Mouse (Mus musculus): ENCODE measurements at regions not wholly inside any gene's neighbourhood (a gene's known extent, or its start where the extent isn't known, plus 50 kb on each side); places are given as distances from the start of the nearest gene placed in this dataset.

DNA sequence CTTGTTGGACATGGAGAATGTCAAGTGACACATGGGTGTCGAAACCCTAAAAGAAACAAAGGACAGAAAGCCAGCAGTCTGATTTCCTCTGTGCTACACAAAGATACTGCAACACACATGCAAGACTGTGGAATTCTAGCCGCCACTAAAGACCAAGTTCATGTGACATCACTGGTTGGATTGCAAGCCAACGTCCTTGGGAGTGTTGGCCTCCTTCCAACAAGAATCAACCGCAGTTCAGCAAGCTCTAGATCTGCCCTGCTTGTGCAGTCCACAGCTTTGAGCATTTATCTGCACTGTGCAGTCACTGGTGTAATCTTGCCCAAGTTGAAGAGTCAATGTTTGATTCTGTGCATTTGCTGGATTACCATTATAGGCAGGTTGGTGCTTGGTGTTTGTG, 1001.2 kb downstream of the Ttll7 start:
- Histone ChIP-seq H3ac (ENCODE audit: control insufficient read depth, insufficient read length) (no peak overlapping the region), H3K4me2 (ENCODE audit: low read depth) (peak overlapping the region; percentile 3), H3K79me2 (ENCODE audit: control insufficient read depth, insufficient read depth) (no peaks in the 10 kb centered on the region), H3K27me3 (ENCODE audit: control insufficient read depth, insufficient read depth, insufficient read length) (no peaks in the 10 kb centered on the region), H3K4me3 (no peak overlapping the region), H3K36me3 (ENCODE audit: control insufficient read depth, insufficient read depth) (no peaks in the 10 kb centered on the region)
- TF ChIP-seq CEBPB (IDR thresholded peaks at IDR 0.05; ENCODE audit: insufficient read depth, poor library complexity, severe bottlenecking) = peak; percentile 91
- TF ChIP-seq TCF12 (IDR thresholded peaks at IDR 0.05; ENCODE audit: insufficient read depth, poor library complexity, severe bottlenecking) = no peak

DNA sequence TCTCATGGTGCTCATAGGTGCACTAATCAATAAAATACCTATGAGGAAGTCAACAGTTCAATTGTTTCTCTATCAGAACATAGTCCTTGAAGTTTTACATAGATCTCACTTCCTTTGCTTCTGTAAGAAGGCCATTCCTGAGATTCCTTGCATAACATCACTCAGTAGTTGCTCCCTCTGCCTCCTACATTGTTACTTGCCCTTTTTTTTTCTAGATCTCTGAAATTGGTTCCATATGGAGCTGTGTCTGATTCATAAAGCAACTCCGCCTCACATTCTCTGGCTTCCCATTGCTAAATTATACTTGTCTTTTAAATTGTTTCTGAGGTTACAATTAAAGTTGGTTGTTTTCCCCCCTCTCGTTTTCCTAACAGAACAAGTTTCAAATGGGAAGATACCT, 1000.7 kb downstream of the Ttll7 start:
- no peak overlapping the region for H3ac ChIP-seq (ENCODE audit: control insufficient read depth, insufficient read length)
- no peaks in the 10 kb centered on the region for H3K27me3 ChIP-seq (ENCODE audit: control insufficient read depth, insufficient read depth, insufficient read length)
- H3K4me3 ChIP-seq = no peak overlapping the region
- no peaks in the 10 kb centered on the region for H3K36me3 ChIP-seq (ENCODE audit: control insufficient read depth, insufficient read depth)
- peak overlapping the region; percentile 3 for H3K4me2 ChIP-seq (ENCODE audit: low read depth)
- no peaks in the 10 kb centered on the region for H3K79me2 ChIP-seq (ENCODE audit: control insufficient read depth, insufficient read depth)
- TF ChIP-seq POLR2AphosphoS2 (IDR thresholded peaks at IDR 0.05; ENCODE audit: insufficient read length, low read depth) (no peak), REST (IDR thresholded peaks at IDR 0.05; ENCODE audit: insufficient read depth, insufficient read length) (no peak), MAX (IDR thresholded peaks at IDR 0.05; ENCODE audit: low read depth) (no peak), POLR2A (IDR thresholded peaks at IDR 0.05; ENCODE audit: insufficient read length, low read depth) (no peak), CEBPB (IDR thresholded peaks at IDR 0.05; ENCODE audit: insufficient read depth, poor library complexity, severe bottlenecking) (no peak)

- H3K36me3 ChIP-seq (ENCODE audit: control insufficient read depth, insufficient read depth) = no peaks in the 10 kb centered on the region
- no peaks in the 10 kb centered on the region for H3K27me3 ChIP-seq (ENCODE audit: control insufficient read depth, insufficient read depth, insufficient read length)
- no peak overlapping the region for H3K4me3 ChIP-seq
- H3K4me2 ChIP-seq (ENCODE audit: low read depth) = no peak overlapping the region
- no peak for TF ChIP-seq SRF (IDR thresholded peaks at IDR 0.05; ENCODE audit: control insufficient read depth, insufficient read length, low read depth)
- no peak for TF ChIP-seq CEBPB (IDR thresholded peaks at IDR 0.05; ENCODE audit: insufficient read depth, poor library complexity, severe bottlenecking)
- no peak for TF ChIP-seq TCF3 (IDR thresholded peaks at IDR 0.05; ENCODE audit: insufficient read length, low read depth)
- TF ChIP-seq REST (IDR thresholded peaks at IDR 0.05; ENCODE audit: insufficient read depth, insufficient read length) = no peak
- no peaks in the 10 kb centered on the region for H3K79me2 ChIP-seq (ENCODE audit: control insufficient read depth, insufficient read depth)
- no peak overlapping the region for H3ac ChIP-seq (ENCODE audit: control insufficient read depth, insufficient read length)
These were observed 989.2 kb downstream of the Ttll7 start for GRCm38 (mm10) chr3:147841357-147841756.

GRCm38 (mm10) chr3:147838816-147839215, 986.6 kb downstream of the Ttll7 start:
- Histone ChIP-seq H3K79me2 (ENCODE audit: control insufficient read depth, insufficient read depth) (no peaks in the 10 kb centered on the region), H3K27me3 (ENCODE audit: control insufficient read depth, insufficient read depth, insufficient read length) (no peaks in the 10 kb centered on the region), H3K4me2 (ENCODE audit: low read depth) (no peak overlapping the region), H3K4me3 (no peak overlapping the region), H3ac (ENCODE audit: control insufficient read depth, insufficient read length) (no peak overlapping the region), H3K36me3 (ENCODE audit: control insufficient read depth, insufficient read depth) (no peaks in the 10 kb centered on the region)
- TF ChIP-seq REST (IDR thresholded peaks at IDR 0.05; ENCODE audit: insufficient read depth, insufficient read length) = no peak
- TF ChIP-seq E2F4 (IDR thresholded peaks at IDR 0.05; ENCODE audit: insufficient read depth) = no peak
- no peak for TF ChIP-seq MAX (IDR thresholded peaks at IDR 0.05; ENCODE audit: low read depth)
- no peak for TF ChIP-seq MYOD1 (IDR thresholded peaks at IDR 0.05; ENCODE audit: control insufficient read depth in 1 of 3, insufficient read length in 2 of 3, low read depth in 2 of 3)
- TF ChIP-seq CEBPB (IDR thresholded peaks at IDR 0.05; ENCODE audit: insufficient read depth, poor library complexity, severe bottlenecking) = no peak
- no peak for TF ChIP-seq POLR2A (IDR thresholded peaks at IDR 0.05; ENCODE audit: insufficient read length, low read depth)
- no peak for TF ChIP-seq TCF12 (IDR thresholded peaks at IDR 0.05; ENCODE audit: insufficient read depth, poor library complexity, severe bottlenecking)
- no peak for TF ChIP-seq MYOG (IDR thresholded peaks at IDR 0.05; ENCODE audit: control insufficient read depth in 1 of 3, insufficient read depth in 1 of 3, insufficient read length in 2 of 3, low read depth in 2 of 3)
- TF ChIP-seq TCF3 (IDR thresholded peaks at IDR 0.05; ENCODE audit: insufficient read length, low read depth) = no peak
- TF ChIP-seq SRF (IDR thresholded peaks at IDR 0.05; ENCODE audit: control insufficient read depth, insufficient read length, low read depth) = no peak
- no peak for TF ChIP-seq USF1 (IDR thresholded peaks at IDR 0.05; ENCODE audit: low read depth)
- TF ChIP-seq POLR2AphosphoS2 (IDR thresholded peaks at IDR 0.05; ENCODE audit: insufficient read length, low read depth) = no peak

- TF ChIP-seq E2F4 (IDR thresholded peaks at IDR 0.05; ENCODE audit: insufficient read depth) = no peak
- TF ChIP-seq POLR2A (IDR thresholded peaks at IDR 0.05; ENCODE audit: insufficient read length, low read depth) = no peak
- no peak for TF ChIP-seq TCF12 (IDR thresholded peaks at IDR 0.05; ENCODE audit: insufficient read depth, poor library complexity, severe bottlenecking)
- no peak for TF ChIP-seq SRF (IDR thresholded peaks at IDR 0.05; ENCODE audit: control insufficient read depth, insufficient read length, low read depth)
- no peak for TF ChIP-seq CEBPB (IDR thresholded peaks at IDR 0.05; ENCODE audit: insufficient read depth, poor library complexity, severe bottlenecking)
- no peak for TF ChIP-seq REST (IDR thresholded peaks at IDR 0.05; ENCODE audit: insufficient read depth, insufficient read length)
- TF ChIP-seq MYOD1 (IDR thresholded peaks at IDR 0.05; ENCODE audit: control insufficient read depth in 1 of 3, insufficient read length in 2 of 3, low read depth in 2 of 3) = no peak
- no peak for TF ChIP-seq MAX (IDR thresholded peaks at IDR 0.05; ENCODE audit: low read depth)
- no peak for TF ChIP-seq MYOG (IDR thresholded peaks at IDR 0.05; ENCODE audit: control insufficient read depth in 1 of 3, insufficient read depth in 1 of 3, insufficient read length in 2 of 3, low read depth in 2 of 3)
- TF ChIP-seq POLR2AphosphoS2 (IDR thresholded peaks at IDR 0.05; ENCODE audit: insufficient read length, low read depth) = no peak
- Histone ChIP-seq H3K4me2 (ENCODE audit: low read depth) (no peak overlapping the region), H3ac (ENCODE audit: control insufficient read depth, insufficient read length) (no peak overlapping the region), H3K4me3 (no peak overlapping the region), H3K27me3 (ENCODE audit: control insufficient read depth, insufficient read depth, insufficient read length) (no peaks in the 10 kb centered on the region), H3K36me3 (ENCODE audit: control insufficient read depth, insufficient read depth) (no peaks in the 10 kb centered on the region), H3K79me2 (ENCODE audit: control insufficient read depth, insufficient read depth) (no peaks in the 10 kb centered on the region)
These were observed 983.5 kb downstream of the Ttll7 start for GRCm38 (mm10) chr3:147835716-147836115.
